Mouse (Mus musculus) adrenal gland, adult 18-20 months (tissue): ENCODE data around the gene Olfr332. TPM values are rescaled to one million over a fixed set of nuclear protein-coding genes. Genes with fewer than 3 reads are reported as not detected.
"Not testable (repeated sequence)": the region's sequence is repeated elsewhere in the genome, so short reads cannot be mapped to it uniquely, and the experiment has no call there.

Source experiments
- DNase-seq, 2 experiments: peaks; one replicate each; pipeline ENCODE4 v3.0.0; 2021 to 2022; ENCODE audit warnings: low spot score in 2 of 2
- long read RNA-seq, 2 experiments: library from polyadenylated mRNA; stranded (forward); transcript quantifications; one replicate each; pipeline ENCODE4 v2.0.0; 2021
- total RNA-seq, 2 experiments: library from RNA; stranded (reverse); gene quantifications; 1 replicate in 1 of 2; 2 replicates in 1 of 2; pipeline ENCODE4 v1.2.3; 2021

The Olfr332 gene
- not detected for total RNA-seq
- long read RNA-seq, experiment 1: 0 reads
- long read RNA-seq, experiment 2: 0 reads

DNA sequence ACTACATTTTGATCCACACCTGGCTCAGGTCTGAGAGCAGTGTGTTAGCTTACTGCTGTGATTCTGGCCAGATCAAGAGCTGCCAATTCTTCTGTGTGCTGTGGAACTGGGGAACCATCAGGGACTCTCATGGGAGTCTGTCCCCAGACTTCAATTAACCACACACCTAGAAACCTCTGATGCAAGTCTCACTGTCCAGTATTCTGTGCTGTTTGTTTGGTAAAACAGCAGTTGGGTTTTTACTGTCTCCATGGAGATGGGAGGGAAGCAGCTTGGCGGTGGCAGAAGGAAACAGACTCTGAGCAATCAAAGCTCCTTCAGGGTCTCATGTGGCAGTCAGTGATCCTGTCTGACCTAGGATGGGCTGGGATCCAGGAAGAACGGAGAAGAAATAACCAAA is at the start of gene Olfr332:
Gene Olfr332, minus strand, starts transcription at position 101 of the 400 bp plus-strand sequence.
- no peak for DNase-seq

- not testable (repeated sequence) for DNase-seq
Measured at GRCm38 (mm10) chr11:58534736-58535135, 42.4 kb upstream of the Olfr332 start, which contains the start of gene Olfr330. TSS of gene Olfr330 (minus strand) at chr11:58534836.

DNA sequence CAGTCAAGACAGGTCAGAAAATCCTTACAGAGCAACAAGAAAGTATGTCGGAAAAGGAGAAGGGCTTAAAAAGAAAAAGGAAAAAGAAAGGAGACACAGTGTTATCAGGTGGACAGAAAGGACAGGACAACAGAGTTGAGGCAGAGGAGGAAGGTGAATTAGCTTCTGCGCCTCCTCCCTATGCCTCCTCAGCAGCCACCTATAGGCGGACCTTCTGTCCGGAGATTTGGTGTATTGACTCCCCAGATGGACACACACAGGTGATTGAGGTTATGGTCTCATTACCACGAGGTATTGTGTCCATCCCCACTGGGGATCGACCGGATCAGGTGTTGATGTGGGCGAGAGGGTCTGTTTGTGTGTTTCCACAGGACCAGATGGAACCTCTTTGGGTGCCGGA is 27.4 kb upstream of the Olfr332 start:
- peak; percentile 14 to 33 for DNase-seq

DNA sequence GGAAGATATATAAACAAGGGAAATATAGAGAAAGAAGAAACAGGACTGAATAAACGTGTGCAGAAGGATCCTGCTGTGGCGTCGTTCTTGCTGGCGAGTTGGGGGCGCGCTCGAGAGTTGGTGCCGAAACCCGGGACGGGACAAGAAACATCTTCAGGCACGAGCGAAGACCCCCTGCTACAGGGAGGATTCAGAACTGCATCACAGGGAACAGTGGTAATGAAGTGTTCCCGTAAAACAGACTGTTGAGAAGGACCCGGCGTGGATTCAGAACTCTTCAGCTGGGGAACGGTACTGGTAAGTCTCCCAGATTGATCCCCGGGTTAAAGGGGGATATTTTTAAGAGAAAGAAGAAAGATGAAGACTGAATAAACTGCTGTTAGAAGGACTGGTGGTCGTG is 26.6 kb upstream of the Olfr332 start:
- DNase-seq: peak; percentile 64 to 79

- DNase-seq: not testable (repeated sequence)
Measured at GRCm38 (mm10) chr11:58509058-58509457, 16.7 kb upstream of the Olfr332 start.

GRCm38 (mm10) chr11:58502472-58502871 is 10.1 kb upstream of the Olfr332 start, which contains the start of gene Olfr331:
TSS of gene Olfr331 (minus strand) at chr11:58502572.
- not testable (repeated sequence) for DNase-seq

DNA sequence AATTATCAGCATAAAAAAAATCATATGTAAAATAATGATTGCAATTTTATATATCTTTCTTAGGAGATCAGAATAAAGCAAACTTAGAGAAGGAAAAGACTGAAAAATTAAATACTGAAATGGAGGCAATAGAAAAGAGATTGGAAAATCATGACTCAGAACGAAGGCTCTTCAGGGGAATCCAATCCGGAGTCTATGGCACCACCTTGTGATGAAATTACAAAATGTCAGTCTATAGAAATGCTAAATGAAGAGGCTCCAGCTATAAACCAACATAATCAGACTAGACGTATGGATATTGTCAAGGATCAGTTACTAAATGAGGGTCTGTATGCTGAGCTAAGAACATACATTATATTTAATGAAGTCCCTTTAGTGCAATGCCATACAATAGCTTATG is 6.9 kb upstream of the Olfr332 start:
- DNase-seq: no peak

DNA sequence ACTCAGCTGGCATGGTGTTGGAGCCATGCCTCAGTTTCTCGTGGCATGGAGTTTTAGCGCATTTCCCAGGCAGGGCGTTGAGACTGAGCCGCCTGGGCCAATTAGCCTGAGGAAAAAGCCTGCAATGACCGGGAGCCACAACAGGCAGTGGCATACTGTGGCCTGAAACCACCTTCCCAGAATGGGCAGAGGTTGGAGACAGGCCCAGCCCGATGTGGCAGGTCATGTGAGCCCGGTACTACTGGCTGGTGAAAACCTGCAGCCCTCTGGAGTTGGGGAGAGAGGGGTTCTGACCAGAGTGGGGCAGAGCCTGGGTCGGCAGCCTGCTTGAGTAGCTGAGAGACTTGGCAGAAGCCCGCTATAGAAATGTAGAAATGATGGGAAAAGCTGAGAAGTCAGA is 6.4 kb upstream of the Olfr332 start:
- DNase-seq: no peak

GRCm38 (mm10) chr11:58462170-58462569 is 30.2 kb downstream of the Olfr332 start, which contains the start of gene Olfr30:
TSS of gene Olfr30 (minus strand) at chr11:58462270.
- DNase-seq: no peak

GRCm38 (mm10) chr11:58453592-58453991 is 38.8 kb downstream of the Olfr332 start:
- no peak for DNase-seq

DNA sequence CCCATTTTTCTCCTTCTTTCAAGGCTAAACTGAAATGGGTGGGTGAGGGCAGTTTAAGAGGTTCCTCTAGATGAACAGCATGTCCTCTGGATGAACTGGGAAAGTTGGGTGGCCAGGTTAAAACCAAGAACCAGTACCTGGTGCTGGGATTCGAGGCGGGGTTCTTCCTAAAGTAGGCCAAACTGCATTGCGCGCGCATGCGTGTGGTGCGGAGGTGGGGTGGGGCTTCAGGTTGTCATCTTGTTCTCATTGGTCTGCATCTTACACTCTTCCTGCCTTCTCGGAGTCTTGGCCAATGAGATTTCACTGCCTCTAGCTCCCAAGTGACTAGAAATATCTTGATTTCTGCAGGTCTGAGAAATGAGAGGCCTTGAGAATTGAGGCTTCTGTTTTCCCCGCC is 39.6 kb downstream of the Olfr332 start, which contains the start of gene Lypd9:
Gene Lypd9, minus strand, starts transcription at position 165 of the 400 bp plus-strand sequence.
- DNase-seq: no peak

Other genes with a start within 250 kb of the Olfr332 start
- not detected for gene 4930438A08Rik, start 217.8 kb downstream of the Olfr332 start, total RNA-seq
- gene Zfp692, start 185.5 kb downstream of the Olfr332 start, total RNA-seq: 10 to 100 TPM; 10.5 to 11.9 TPM
- gene Zfp672, start 162.2 kb downstream of the Olfr332 start, total RNA-seq: 10 to 100 TPM; 48.7 to 58.7 TPM
- 10 to 100 TPM; 38.5 to 39.3 TPM for gene Sh3bp5l, start 161.8 kb downstream of the Olfr332 start, total RNA-seq
- not detected for gene Lypd8, start 113.5 kb downstream of the Olfr332 start, total RNA-seq
- gene 1810065E05Rik, start 71.4 kb downstream of the Olfr332 start, total RNA-seq: not detected
- gene Gm12253, start 60.0 kb downstream of the Olfr332 start, total RNA-seq: not detected
- not detected for gene Lypd9, start 39.6 kb downstream of the Olfr332 start, total RNA-seq
- not detected for gene Olfr30, start 30.3 kb downstream of the Olfr332 start, total RNA-seq
- not detected for gene Olfr331, start 10.0 kb upstream of the Olfr332 start, total RNA-seq
- under 1 TPM in 1 of 2 experiments, not detected in 1; 0.50 TPM for gene Olfr330, start 42.3 kb upstream of the Olfr332 start, total RNA-seq
- gene Olfr329-ps, start 53.9 kb upstream of the Olfr332 start, total RNA-seq: under 1 TPM in 1 of 2 experiments, not detected in 1; 0.63 TPM
- under 1 TPM in 1 of 2 experiments, not detected in 1; 0.13 TPM for gene Olfr328, start 63.1 kb upstream of the Olfr332 start, total RNA-seq
- not detected for gene Olfr224, start 78.0 kb upstream of the Olfr332 start, total RNA-seq
- gene Olfr325, start 85.2 kb upstream of the Olfr332 start, total RNA-seq: not detected
- not detected for gene Olfr324, start 102.6 kb upstream of the Olfr332 start, total RNA-seq
- not detected for gene 2210407C18Rik, start 123.5 kb upstream of the Olfr332 start, total RNA-seq
- gene Olfr323, start 137.9 kb upstream of the Olfr332 start, total RNA-seq: not detected
- not detected for gene Trim58, start 147.9 kb upstream of the Olfr332 start, total RNA-seq
- not detected for gene Olfr322, start 166.2 kb upstream of the Olfr332 start, total RNA-seq
- not detected for gene Olfr320, start 188.5 kb upstream of the Olfr332 start, total RNA-seq
- not detected for gene Olfr319, start 206.6 kb upstream of the Olfr332 start, total RNA-seq
- gene Olfr318, start 231.5 kb upstream of the Olfr332 start, total RNA-seq: not detected
- gene Olfr317, start 246.7 kb upstream of the Olfr332 start, total RNA-seq: not detected